Mouse (Mus musculus) stomach, postnatal 0 days (tissue): ENCODE measurements around the gene Trcg1.

Experiments
- CTCF ChIP-seq: IDR thresholded peaks from 2 replicates; pipeline ENCODE4 v1.5.1; 2016; ENCODE audit warnings: antibody characterized with exemption, low read depth, mild to moderate bottlenecking, moderate library complexity
- EP300 ChIP-seq: optimal IDR thresholded peaks from 2 replicates; pipeline ENCODE3; 2016; ENCODE audit warnings: antibody characterized with exemption

DNA sequence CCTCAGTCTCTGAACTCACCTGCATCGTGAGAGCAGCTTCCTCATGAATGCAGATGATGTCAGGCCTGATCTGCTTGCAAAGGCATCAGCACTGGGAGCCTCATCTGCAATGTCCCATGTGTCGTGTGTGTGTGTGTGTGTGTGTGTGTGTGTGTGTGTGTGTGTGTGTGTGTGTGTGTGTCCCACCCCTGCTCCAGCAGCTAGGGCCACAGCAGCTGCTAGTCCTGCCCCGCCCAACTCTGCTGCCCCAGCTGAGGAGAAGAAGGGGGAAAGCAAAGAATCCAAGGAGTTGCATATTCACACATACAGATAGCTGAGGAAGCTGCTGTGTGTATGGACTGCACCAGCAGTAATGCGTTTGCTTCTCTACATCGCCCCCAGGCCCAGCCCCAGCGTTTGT is 19.1 kb upstream of the Trcg1 start:
- TF ChIP-seq EP300 (no peak), CTCF (no peak)
